Mouse (Mus musculus) stomach, embryonic 14.5 days (tissue): ENCODE measurements around the gene Gga2. TPM values are rescaled to one million over a fixed set of nuclear protein-coding genes. Genes with fewer than 3 reads are reported as not detected.
A peak's percentile ranks its signal among the peaks of the same experiment; 100 is the strongest.

Source experiments
- ATAC-seq: fragments of 200-750 bp; cut with Nextera tagmentation; 2 replicates; pipeline ENCODE4 v1.8.0; 2017; ENCODE audit warnings: low read depth, moderate TSS enrichment; ENCODE audit not compliant: insufficient number of reproducible peaks, insufficient read depth, low FRiP score
- H3K27ac ChIP-seq: fragments of 300-500 bp; sonication (generic); 2 replicates; pipeline ENCODE4 v1.5.1; 2014; ENCODE audit warnings: mild to moderate bottlenecking, low read length, moderate library complexity, mixed read lengths
- H3K27me3 ChIP-seq: fragments of 300-500 bp; sonication (generic); 2 replicates; pipeline ENCODE4 v1.6.1; 2014; ENCODE audit warnings: low read length, control low read depth, mixed read lengths; ENCODE audit not compliant: control insufficient read depth, insufficient read depth
- H3K36me3 ChIP-seq: fragments of 300-500 bp; sonication (generic); 2 replicates; pipeline ENCODE4 v1.6.1; 2014; ENCODE audit warnings: mild to moderate bottlenecking, control low read depth, low read length, moderate library complexity, mixed read lengths; ENCODE audit not compliant: control insufficient read depth, insufficient read depth
- H3K4me1 ChIP-seq: fragments of 300-500 bp; sonication (generic); 2 replicates; pipeline ENCODE4 v1.6.1; 2014; ENCODE audit warnings: low read length, control low read depth, mixed read lengths; ENCODE audit not compliant: control insufficient read depth, insufficient read depth
- H3K4me2 ChIP-seq: fragments of 300-500 bp; sonication (generic); replicated peaks from 2 replicates; pipeline ENCODE4 v1.6.1; 2014; ENCODE audit warnings: low read depth, low read length, control low read depth
- H3K4me3 ChIP-seq: fragments of 300-500 bp; sonication (generic); 2 replicates; pipeline ENCODE4 v1.5.1; 2014; ENCODE audit warnings: low read depth, low read length, control low read depth
- H3K9ac ChIP-seq: fragments of 300-500 bp; sonication (generic); replicated peaks from 2 replicates; pipeline ENCODE4 v1.6.1; 2014; ENCODE audit warnings: low read depth, mild to moderate bottlenecking, control low read depth, low read length, moderate library complexity, mixed read lengths
- H3K9me3 ChIP-seq: fragments of 300-500 bp; sonication (generic); 2 replicates; pipeline ENCODE4 v1.6.1; 2016; ENCODE audit warnings: low read depth, low read length, control low read depth; ENCODE audit not compliant: control insufficient read depth
- WGBS: fragments of 180-500 bp; shearing (Covaris S2); extraction: QIAGEN DNeasy Blood & Tissue Kit; methylation state at CpG from one replicate; pipeline ENCODE4 v1.1.7; 2014; 5-methylcytosine and 5-hydroxymethylcytosine counted together
- polyA plus RNA-seq: library from polyadenylated mRNA; unstranded; fragments of >200 nt; fragmentation: Nextera tagmentation; extraction: Ambion mirVana; gene quantifications from 2 replicates; pipeline ENCODE4 v1.2.1, GENCODE M21; 2014

Gene Gga2
- polyA plus RNA-seq, 1 experiment from 2014 or later: 48.2 TPM

- H3K27ac ChIP-seq: no peak overlapping the region
- no peaks in the 10 kb centered on the region for H3K4me1 ChIP-seq
- WGBS: 92% methylated on average over 9 of the region's 9 CpGs
- no peak overlapping the region for H3K9ac ChIP-seq
- H3K4me3 ChIP-seq: no peak overlapping the region
- H3K36me3 ChIP-seq: peaks cover 19% of the 10 kb centered on the region
- ATAC-seq: no peak
- no peaks in the 10 kb centered on the region for H3K9me3 ChIP-seq
- H3K27me3 ChIP-seq: no peaks in the 10 kb centered on the region
- no peak overlapping the region for H3K4me2 ChIP-seq
These were observed 27.2 kb upstream of the Gga2 start for GRCm38 (mm10) chr7:122048191-122048590.

- no peaks in the 10 kb centered on the region for H3K27me3 ChIP-seq
- peaks cover 18% of the 10 kb centered on the region for H3K36me3 ChIP-seq
- H3K9ac ChIP-seq: no peak overlapping the region
- 81% methylated on average over 2 of the region's 2 CpGs for WGBS
- no peak overlapping the region for H3K27ac ChIP-seq
- no peak overlapping the region for H3K4me3 ChIP-seq
- ATAC-seq: no peak
- no peaks in the 10 kb centered on the region for H3K4me1 ChIP-seq
- H3K9me3 ChIP-seq: no peaks in the 10 kb centered on the region
- H3K4me2 ChIP-seq: no peak overlapping the region
These were observed 25.8 kb upstream of the Gga2 start for GRCm38 (mm10) chr7:122046813-122047212.

GRCm38 (mm10) chr7:122045711-122046110 lies 24.7 kb upstream of the Gga2 start:
- Histone ChIP-seq H3K9ac (no peak overlapping the region), H3K9me3 (no peaks in the 10 kb centered on the region), H3K4me3 (no peak overlapping the region), H3K4me1 (no peaks in the 10 kb centered on the region), H3K4me2 (no peak overlapping the region), H3K27ac (no peak overlapping the region), H3K27me3 (no peaks in the 10 kb centered on the region), H3K36me3 (peaks cover 16% of the 10 kb centered on the region)
- no peak for ATAC-seq
- 67% methylated on average over 1 of the region's 1 CpGs for WGBS

GRCm38 (mm10) chr7:122045181-122045634 lies 24.2 kb upstream of the Gga2 start:
- H3K36me3 ChIP-seq: peaks cover 19% of the 10 kb centered on the region
- peak overlapping the region; percentile 33; the same call in 1 of the 2 replicates for H3K27ac ChIP-seq
- H3K27me3 ChIP-seq: no peaks in the 10 kb centered on the region
- no peak overlapping the region for H3K9ac ChIP-seq
- H3K9me3 ChIP-seq: no peaks in the 10 kb centered on the region
- ATAC-seq: peak; percentile 33; the same call in 1 of the 2 replicates
- no peak overlapping the region for H3K4me2 ChIP-seq
- H3K4me3 ChIP-seq: no peak overlapping the region
- WGBS: 65% methylated on average over 4 of the region's 4 CpGs
- no peaks in the 10 kb centered on the region for H3K4me1 ChIP-seq

GRCm38 (mm10) chr7:122044106-122044505 lies 23.1 kb upstream of the Gga2 start:
- Histone ChIP-seq H3K36me3 (peaks cover 25% of the 10 kb centered on the region), H3K27me3 (no peaks in the 10 kb centered on the region), H3K9me3 (no peaks in the 10 kb centered on the region), H3K9ac (no peak overlapping the region), H3K4me1 (no peaks in the 10 kb centered on the region), H3K4me2 (no peak overlapping the region), H3K4me3 (no peak overlapping the region), H3K27ac (no peak overlapping the region)
- no peak for ATAC-seq
- WGBS: 81% methylated on average over 8 of the region's 8 CpGs

GRCm38 (mm10) chr7:122034348-122034747 lies 13.3 kb upstream of the Gga2 start:
- no peak overlapping the region for H3K9ac ChIP-seq
- no peak overlapping the region for H3K27ac ChIP-seq
- no peak overlapping the region for H3K4me3 ChIP-seq
- H3K9me3 ChIP-seq: no peaks in the 10 kb centered on the region
- 37% methylated on average over 2 of the region's 2 CpGs for WGBS
- H3K36me3 ChIP-seq: peaks cover 11% of the 10 kb centered on the region
- no peaks in the 10 kb centered on the region for H3K27me3 ChIP-seq
- ATAC-seq: no peak
- H3K4me2 ChIP-seq: no peak overlapping the region
- no peaks in the 10 kb centered on the region for H3K4me1 ChIP-seq

GRCm38 (mm10) chr7:122033371-122033770 lies 12.3 kb upstream of the Gga2 start:
- H3K9me3 ChIP-seq: no peaks in the 10 kb centered on the region
- H3K27me3 ChIP-seq: no peaks in the 10 kb centered on the region
- no peak overlapping the region for H3K9ac ChIP-seq
- H3K27ac ChIP-seq: no peak overlapping the region
- no peak overlapping the region for H3K4me3 ChIP-seq
- H3K36me3 ChIP-seq: peaks cover 8% of the 10 kb centered on the region
- no peak overlapping the region for H3K4me2 ChIP-seq
- WGBS: 62% methylated on average over 3 of the region's 3 CpGs
- no peak for ATAC-seq
- H3K4me1 ChIP-seq: no peaks in the 10 kb centered on the region

- ATAC-seq: no peak
These were observed 1.1 kb upstream of the Gga2 start for GRCm38 (mm10) chr7:122022131-122022530.

GRCm38 (mm10) chr7:122020273-122020666 lies 752 bp downstream of the Gga2 start:
- Histone ChIP-seq H3K9me3 (no peaks in the 10 kb centered on the region), H3K4me3 (peak overlapping the region; percentile 76), H3K4me2 (peak overlapping the region; percentile 66), H3K4me1 (peaks cover 23% of the 10 kb centered on the region), H3K27me3 (no peaks in the 10 kb centered on the region), H3K27ac (peak overlapping the region; percentile 85; the same call in 1 of the 2 replicates), H3K36me3 (peaks cover 4% of the 10 kb centered on the region; the same call in 1 of the 2 replicates), H3K9ac (peak overlapping the region; percentile 74)
- WGBS: 3% methylated on average over 6 of the region's 6 CpGs
- no peak for ATAC-seq

More at GRCm38 (mm10) chr7:122022131-122022530, 1.1 kb upstream of the Gga2 start:
- H3K9me3 ChIP-seq: no peaks in the 10 kb centered on the region
- H3K27me3 ChIP-seq: no peaks in the 10 kb centered on the region
- H3K4me2 ChIP-seq: no peak overlapping the region
- H3K4me1 ChIP-seq: peaks cover 15% of the 10 kb centered on the region
- no peak overlapping the region for H3K4me3 ChIP-seq
- no peak overlapping the region for H3K27ac ChIP-seq
- H3K36me3 ChIP-seq: peaks cover 4% of the 10 kb centered on the region; the same call in 1 of the 2 replicates
- no peak overlapping the region for H3K9ac ChIP-seq
- 88% methylated on average over 2 of the region's 2 CpGs for WGBS
